Mouse (Mus musculus): Measurements from ENCODE around the gene Hist1h4i. TPM values are rescaled to one million over a fixed set of nuclear protein-coding genes. Genes with fewer than 3 reads are reported as not detected.
"Not testable (repeated sequence)": the region's sequence is repeated elsewhere in the genome, so short reads cannot be mapped to it uniquely, and the experiment has no call there.

Hist1h4i gene
- polyA plus RNA-seq, 1 experiment from 2014 or later = 26.8 TPM

- not testable (repeated sequence) for H3K9me3 ChIP-seq, H3K36me3 ChIP-seq, H3K27me3 ChIP-seq
- WGBS = under 1% methylated on average over 29 of the region's 69 CpGs
- peaks cover 16% of the 10 kb centered on the region; the same call in 1 of the 2 replicates for H3K4me1 ChIP-seq
- H3K27ac ChIP-seq = peak within 1 kb of the TSS; percentile 91
- H3K9ac ChIP-seq = peak within 1 kb of the TSS; percentile 64
- peak within 1 kb of the TSS; percentile 66 for H3K4me2 ChIP-seq (replicated peaks)
- peak within 1 kb of the TSS; percentile 40 for H3K4me3 ChIP-seq
- ATAC-seq (ENCODE audit: insufficient number of reproducible peaks, insufficient read depth, low FRiP score, low TSS enrichment) = peak; percentile 98
Measured at GRCm38 (mm10) chr13:22035267-22036148, 5.7 kb downstream of the Hist1h4i start, which contains the start of the genes Hist1h2ah and Hist1h2bk. Hist1h2ah (minus strand) TSS chr13:22035568. Hist1h2bk (plus strand) TSS chr13:22035870.

- Histone ChIP-seq H3K27ac (peak overlapping the region; percentile 91), H3K27me3 (no peaks in the 10 kb centered on the region), H3K36me3 (no peaks in the 10 kb centered on the region), H3K9me3 (no peaks in the 10 kb centered on the region), H3K4me3 (peak overlapping the region; percentile 40), H3K4me2 (replicated peaks) (peak overlapping the region; percentile 66), H3K9ac (peak overlapping the region; percentile 62), H3K4me1 (peaks cover 11% of the 10 kb centered on the region; the same call in 1 of the 2 replicates)
- no peak for ATAC-seq (ENCODE audit: insufficient number of reproducible peaks, insufficient read depth, low FRiP score, low TSS enrichment)
- WGBS = under 1% methylated on average over 14 of the region's 14 CpGs
Measured at GRCm38 (mm10) chr13:22034443-22035266, 6.5 kb downstream of the Hist1h4i start.

GRCm38 (mm10) chr13:22033741-22034442 is 7.3 kb downstream of the Hist1h4i start:
- H3K4me3 ChIP-seq = peak overlapping the region; percentile 40
- no peak for ATAC-seq (ENCODE audit: insufficient number of reproducible peaks, insufficient read depth, low FRiP score, low TSS enrichment)
- H3K9me3 ChIP-seq = no peaks in the 10 kb centered on the region
- H3K9ac ChIP-seq = peak overlapping the region; percentile 62
- peaks cover 11% of the 10 kb centered on the region; the same call in 1 of the 2 replicates for H3K4me1 ChIP-seq
- peak overlapping the region; percentile 66 for H3K4me2 ChIP-seq (replicated peaks)
- H3K36me3 ChIP-seq = no peaks in the 10 kb centered on the region
- H3K27me3 ChIP-seq = no peaks in the 10 kb centered on the region
- 46% methylated on average over 5 of the region's 5 CpGs for WGBS
- H3K27ac ChIP-seq = peak overlapping the region; percentile 91

- no peak overlapping the region for H3K4me3 ChIP-seq
- H3K9me3 ChIP-seq = no peaks in the 10 kb centered on the region
- no peaks in the 10 kb centered on the region for H3K36me3 ChIP-seq
- H3K27me3 ChIP-seq = no peaks in the 10 kb centered on the region
- no peak overlapping the region for H3K9ac ChIP-seq
- H3K27ac ChIP-seq = no peak overlapping the region
- WGBS = 13% methylated on average over 4 of the region's 4 CpGs
- H3K4me2 ChIP-seq (replicated peaks) = no peak overlapping the region
- H3K4me1 ChIP-seq = peaks cover 11% of the 10 kb centered on the region; the same call in 1 of the 2 replicates
- ATAC-seq (ENCODE audit: insufficient number of reproducible peaks, insufficient read depth, low FRiP score, low TSS enrichment) = no peak
Measured at GRCm38 (mm10) chr13:22030493-22030892, 10.7 kb downstream of the Hist1h4i start.

GRCm38 (mm10) chr13:22029928-22030327 is 11.2 kb downstream of the Hist1h4i start:
- ATAC-seq (ENCODE audit: insufficient number of reproducible peaks, insufficient read depth, low FRiP score, low TSS enrichment) = no peak
- no peak overlapping the region for H3K9ac ChIP-seq
- no peak overlapping the region for H3K4me2 ChIP-seq (replicated peaks)
- H3K27ac ChIP-seq = no peak overlapping the region
- no peaks in the 10 kb centered on the region for H3K36me3 ChIP-seq
- 23% methylated on average over 8 of the region's 8 CpGs for WGBS
- H3K4me3 ChIP-seq = no peak overlapping the region
- H3K9me3 ChIP-seq = no peaks in the 10 kb centered on the region
- H3K27me3 ChIP-seq = no peaks in the 10 kb centered on the region
- peaks cover 11% of the 10 kb centered on the region; the same call in 1 of the 2 replicates for H3K4me1 ChIP-seq

GRCm38 (mm10) chr13:22028673-22029460 is 12.3 kb downstream of the Hist1h4i start:
- peak overlapping the region; percentile 55 for H3K4me2 ChIP-seq (replicated peaks)
- H3K9ac ChIP-seq = peak overlapping the region; percentile 63
- no peaks in the 10 kb centered on the region for H3K27me3 ChIP-seq
- H3K36me3 ChIP-seq = no peaks in the 10 kb centered on the region
- ATAC-seq (ENCODE audit: insufficient number of reproducible peaks, insufficient read depth, low FRiP score, low TSS enrichment) = 0 out of 2 replicates have a peak, but pooled peaks have one; percentile 29
- H3K9me3 ChIP-seq = no peaks in the 10 kb centered on the region
- H3K4me3 ChIP-seq = peak overlapping the region; percentile 46
- WGBS = 1% methylated on average over 40 of the region's 40 CpGs
- H3K27ac ChIP-seq = peak overlapping the region; percentile 66; the same call in 1 of the 2 replicates
- peaks cover 2% of the 10 kb centered on the region; the same call in 1 of the 2 replicates for H3K4me1 ChIP-seq

GRCm38 (mm10) chr13:22026058-22027031 is 14.8 kb downstream of the Hist1h4i start:
- no peak for ATAC-seq (ENCODE audit: insufficient number of reproducible peaks, insufficient read depth, low FRiP score, low TSS enrichment)
- Histone ChIP-seq H3K9me3 (no peaks in the 10 kb centered on the region), H3K27ac (no peak overlapping the region), H3K9ac (peak overlapping the region; percentile 42; the same call in 1 of the 2 replicates), H3K36me3 (no peaks in the 10 kb centered on the region), H3K4me1 (no peaks in the 10 kb centered on the region), H3K27me3 (no peaks in the 10 kb centered on the region), H3K4me2 (replicated peaks) (peak overlapping the region; percentile 55), H3K4me3 (peak overlapping the region; percentile 46)
- 1% methylated on average over 35 of the region's 35 CpGs for WGBS

GRCm38 (mm10) chr13:22022241-22022640 is 18.9 kb downstream of the Hist1h4i start:
- Histone ChIP-seq H3K4me2 (replicated peaks) (peak overlapping the region; percentile 60), H3K4me1 (no peaks in the 10 kb centered on the region), H3K9me3 (no peaks in the 10 kb centered on the region), H3K27me3 (peaks cover 21% of the 10 kb centered on the region), H3K36me3 (no peaks in the 10 kb centered on the region), H3K27ac (no peak overlapping the region), H3K4me3 (peak overlapping the region; percentile 43), H3K9ac (no peak overlapping the region)
- under 1% methylated on average over 9 of the region's 9 CpGs for WGBS
- ATAC-seq (ENCODE audit: insufficient number of reproducible peaks, insufficient read depth, low FRiP score, low TSS enrichment) = no peak

GRCm38 (mm10) chr13:22021581-22021980 is 19.6 kb downstream of the Hist1h4i start:
- H3K9me3 ChIP-seq = no peaks in the 10 kb centered on the region
- no peak for ATAC-seq (ENCODE audit: insufficient number of reproducible peaks, insufficient read depth, low FRiP score, low TSS enrichment)
- H3K27me3 ChIP-seq = peaks cover 21% of the 10 kb centered on the region
- peak overlapping the region; percentile 43 for H3K4me3 ChIP-seq
- H3K27ac ChIP-seq = no peak overlapping the region
- peak overlapping the region; percentile 60 for H3K4me2 ChIP-seq (replicated peaks)
- WGBS = under 1% methylated on average over 11 of the region's 11 CpGs
- H3K36me3 ChIP-seq = no peaks in the 10 kb centered on the region
- peak overlapping the region; percentile 38; the same call in 1 of the 2 replicates for H3K9ac ChIP-seq
- H3K4me1 ChIP-seq = no peaks in the 10 kb centered on the region

Measured in embryonic facial prominence, embryonic 12.5 days (tissue).